14 mouse cellular contexts compared by ENCODE assay signal in the genomic region with DNA sequence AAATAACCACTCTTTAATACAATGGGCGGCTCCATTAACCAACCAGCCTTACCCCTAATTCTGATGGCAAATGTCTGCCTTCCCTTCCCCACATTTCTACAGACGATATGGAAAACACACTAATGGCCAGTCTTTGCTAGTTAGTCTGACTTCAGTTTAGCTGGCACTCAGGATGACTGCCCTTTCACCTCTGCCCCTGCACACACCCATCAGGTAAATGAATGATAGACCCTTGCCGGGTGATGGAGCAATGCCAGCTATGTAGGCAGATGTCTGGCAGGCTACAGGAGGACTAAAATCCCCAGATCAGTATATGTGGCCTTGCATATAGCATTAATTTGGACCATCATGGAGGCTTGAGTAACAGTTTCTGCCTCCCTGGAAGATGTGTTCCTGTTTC.
"Had no signal": no experiment of that assay in that cellular context is flagged by ENCODE, and none has a peak within 500 bp of the region (broad histone marks: within the 10 kb centered on the region; RNA-seq: fewer than 3 reads in every experiment).

No protein-coding gene starts in this region.

- H3K27ac ChIP-seq: limb, embryonic 15.5 days; midbrain, embryonic 10.5 days; neural tube, embryonic 15.5 days; stomach, postnatal 0 days had no signal

- H3K4me1 ChIP-seq: limb, embryonic 15.5 days; neural tube, embryonic 15.5 days had no signal

- H3K27me3 ChIP-seq: limb, embryonic 15.5 days; neural tube, embryonic 15.5 days had no signal

- H3K9ac ChIP-seq: limb, embryonic 15.5 days; lung, embryonic 14.5 days; neural tube, embryonic 15.5 days had no signal

- H3K36me3 ChIP-seq: limb, embryonic 15.5 days; midbrain, embryonic 10.5 days; neural tube, embryonic 15.5 days had no signal

- H3K4me3 ChIP-seq: limb, embryonic 15.5 days; midbrain, embryonic 10.5 days; myocyte; neural tube, embryonic 15.5 days had no signal

- ATAC-seq: hindbrain, embryonic 16.5 days; inflammation-experienced regulatory T-cells, adult 6 months; intestine, postnatal 0 days had no signal

- H3K4me2 ChIP-seq: limb, embryonic 15.5 days; lung, embryonic 14.5 days; neural tube, embryonic 15.5 days had no signal

- DNase-seq: layer of hippocampus, adult 9-11 months; layer of hippocampus, postnatal 36 days; lung, embryonic 14.5 days; lung, postnatal 10 days; lung, postnatal 4 days; midbrain, embryonic 14.5 days had no signal

- H3K9me3 ChIP-seq: limb, embryonic 15.5 days; midbrain, embryonic 10.5 days; neural tube, embryonic 15.5 days had no signal
